Mouse (Mus musculus): Measurements from ENCODE around the gene Susd4. TPM values are rescaled to one million over a fixed set of nuclear protein-coding genes. Genes with fewer than 3 reads are reported as not detected.

Susd4 gene
- total RNA-seq, 2 experiments from 2014 or later: 0.22 to 0.43 TPM

GRCm38 (mm10) chr1:182794221-182794620 is 30.6 kb downstream of the Susd4 start:
- intact Hi-C loops (cut with DNase I): loop anchor here (5.0 kb wide), 1 partner anchor 232 kb away; no protein-coding TSS in a partner anchor
- Histone ChIP-seq H3K4me3 (no peak overlapping the region), H3K27ac (no peak overlapping the region)
- no peak for TF ChIP-seq CTCF (IDR thresholded peaks at IDR 0.05)
- no peak for DNase-seq

GRCm38 (mm10) chr1:182794628-182795027 is 31.0 kb downstream of the Susd4 start:
- Histone ChIP-seq H3K4me3 (no peak overlapping the region), H3K27ac (no peak overlapping the region)
- intact Hi-C loops (cut with DNase I): loop anchor here (5.0 kb wide), 1 partner anchor 232 kb away; no protein-coding TSS in a partner anchor
- TF ChIP-seq CTCF (IDR thresholded peaks at IDR 0.05): no peak
- no peak for DNase-seq

- H3K4me3 ChIP-seq: no peak overlapping the region
- peak; percentile 31 for DNase-seq
- intact Hi-C loops (cut with DNase I): no loop called here
- TF ChIP-seq CTCF (IDR thresholded peaks at IDR 0.05): no peak
- no peak overlapping the region for H3K27ac ChIP-seq
Measured at GRCm38 (mm10) chr1:182797048-182797447, 33.4 kb downstream of the Susd4 start.

GRCm38 (mm10) chr1:182801590-182801989 is 37.9 kb downstream of the Susd4 start:
- intact Hi-C loops (cut with DNase I): no loop called here
- no peak for TF ChIP-seq CTCF (IDR thresholded peaks at IDR 0.05)
- no peak overlapping the region for H3K27ac ChIP-seq
- no peak for DNase-seq
- no peak overlapping the region for H3K4me3 ChIP-seq

GRCm38 (mm10) chr1:182802891-182803290 is 39.2 kb downstream of the Susd4 start:
- no peak overlapping the region for H3K27ac ChIP-seq
- DNase-seq: no peak
- intact Hi-C loops (cut with DNase I): no loop called here
- H3K4me3 ChIP-seq: no peak overlapping the region
- no peak for TF ChIP-seq CTCF (IDR thresholded peaks at IDR 0.05)

GRCm38 (mm10) chr1:182813991-182814390 is 50.3 kb downstream of the Susd4 start:
- intact Hi-C loops (cut with DNase I): no loop called here
- no peak for TF ChIP-seq CTCF (IDR thresholded peaks at IDR 0.05)
- Histone ChIP-seq H3K27ac (no peak overlapping the region), H3K4me3 (no peak overlapping the region)
- peak; percentile 29 for DNase-seq

- no peak overlapping the region for H3K4me3 ChIP-seq
- peak; percentile 60 for DNase-seq
- intact Hi-C loops (cut with DNase I): no loop called here
- no peak overlapping the region for H3K27ac ChIP-seq
- no peak for TF ChIP-seq CTCF (IDR thresholded peaks at IDR 0.05)
Measured at GRCm38 (mm10) chr1:182814566-182814965, 50.9 kb downstream of the Susd4 start.

GRCm38 (mm10) chr1:182817106-182817505 is 53.4 kb downstream of the Susd4 start:
- intact Hi-C loops (cut with DNase I): no loop called here
- no peak for DNase-seq
- TF ChIP-seq CTCF (IDR thresholded peaks at IDR 0.05): no peak
- H3K4me3 ChIP-seq: no peak overlapping the region
- H3K27ac ChIP-seq: no peak overlapping the region

- no peak for TF ChIP-seq CTCF (IDR thresholded peaks at IDR 0.05)
- no peak overlapping the region for H3K27ac ChIP-seq
- intact Hi-C loops (cut with DNase I): no loop called here
Measured at GRCm38 (mm10) chr1:182817624-182818023, 54.0 kb downstream of the Susd4 start.

GRCm38 (mm10) chr1:182818931-182819330 is 55.3 kb downstream of the Susd4 start:
- Histone ChIP-seq H3K4me3 (no peak overlapping the region), H3K27ac (no peak overlapping the region)
- intact Hi-C loops (cut with DNase I): no loop called here
- no peak for DNase-seq
- no peak for TF ChIP-seq CTCF (IDR thresholded peaks at IDR 0.05)

More at GRCm38 (mm10) chr1:182817624-182818023, 54.0 kb downstream of the Susd4 start:
- no peak for DNase-seq
- no peak overlapping the region for H3K4me3 ChIP-seq

GRCm38 (mm10) chr1:182822729-182823128 is 59.1 kb downstream of the Susd4 start:
- Histone ChIP-seq H3K4me3 (no peak overlapping the region), H3K27ac (no peak overlapping the region)
- DNase-seq: no peak
- TF ChIP-seq CTCF (IDR thresholded peaks at IDR 0.05): no peak
- intact Hi-C loops (cut with DNase I): no loop called here

- DNase-seq: no peak
- TF ChIP-seq CTCF (IDR thresholded peaks at IDR 0.05): no peak
- Histone ChIP-seq H3K27ac (no peak overlapping the region), H3K4me3 (peak overlapping the region; percentile 39)
- intact Hi-C loops (cut with DNase I): no loop called here
Measured at GRCm38 (mm10) chr1:182823723-182824421, 60.2 kb downstream of the Susd4 start.

- H3K4me3 ChIP-seq: no peak overlapping the region
- TF ChIP-seq CTCF (IDR thresholded peaks at IDR 0.05): no peak
- H3K27ac ChIP-seq: no peak overlapping the region
- no peak for DNase-seq
- intact Hi-C loops (cut with DNase I): no loop called here
Measured at GRCm38 (mm10) chr1:182826557-182826956, 62.9 kb downstream of the Susd4 start.

GRCm38 (mm10) chr1:182838061-182838460 is 74.4 kb downstream of the Susd4 start:
- no peak for TF ChIP-seq CTCF (IDR thresholded peaks at IDR 0.05)
- Histone ChIP-seq H3K4me3 (no peak overlapping the region), H3K27ac (no peak overlapping the region)
- no peak for DNase-seq
- intact Hi-C loops (cut with DNase I): no loop called here

Measured in gastrocnemius, adult 2 months (tissue).